Mouse (Mus musculus) hindbrain, embryonic 11.5 days (tissue): ENCODE results near the gene Patj. TPM values are rescaled to one million over a fixed set of nuclear protein-coding genes. Genes with fewer than 3 reads are reported as not detected.

Experiments
- ATAC-seq: fragments of 200-750 bp; cut with Nextera tagmentation; 2 replicates; pipeline ENCODE4 v1.8.0; 2017; ENCODE audit warnings: mild to moderate bottlenecking, moderate TSS enrichment, moderate library complexity; ENCODE audit not compliant: low FRiP score
- DNase-seq: peaks from one replicate; pipeline ENCODE4 v3.0.0-alpha.2; 2015; ENCODE audit warnings: low spot score
- H3K27ac ChIP-seq: fragments of 300-500 bp; sonication (generic); 2 replicates; pipeline ENCODE4 v1.5.1; 2014; ENCODE audit warnings: mild to moderate bottlenecking, low read depth, low read length
- H3K27me3 ChIP-seq: fragments of 300-500 bp; sonication (generic); 2 replicates; pipeline ENCODE4 v1.6.1; 2014; ENCODE audit warnings: mild to moderate bottlenecking, low read length, moderate library complexity, mixed read lengths; ENCODE audit not compliant: control insufficient read depth, insufficient read depth
- H3K36me3 ChIP-seq: fragments of 300-500 bp; sonication (generic); 2 replicates; pipeline ENCODE4 v1.6.1; 2014; ENCODE audit warnings: mild to moderate bottlenecking, low read length, moderate library complexity, mixed read lengths; ENCODE audit not compliant: control insufficient read depth, insufficient read depth
- H3K4me1 ChIP-seq: fragments of 300-500 bp; sonication (generic); replicated peaks from 2 replicates; pipeline ENCODE4 v1.6.1; 2014; ENCODE audit warnings: low read length, mixed read lengths; ENCODE audit not compliant: control insufficient read depth, insufficient read depth
- H3K4me2 ChIP-seq: fragments of 300-500 bp; sonication (generic); replicated peaks from 2 replicates; pipeline ENCODE4 v1.6.1; 2014; ENCODE audit warnings: mild to moderate bottlenecking, low read depth, low read length
- H3K4me3 ChIP-seq: fragments of 300-500 bp; sonication (generic); 2 replicates; pipeline ENCODE4 v1.5.1; 2014; ENCODE audit warnings: low read depth, low read length
- H3K9ac ChIP-seq: fragments of 300-500 bp; sonication (generic); 2 replicates; pipeline ENCODE4 v1.6.1; 2014; ENCODE audit warnings: low read depth, low read length
- H3K9me3 ChIP-seq: fragments of 300-500 bp; sonication (generic); 2 replicates; pipeline ENCODE4 v1.6.1; 2016; ENCODE audit warnings: low read length; ENCODE audit not compliant: control insufficient read depth
- WGBS: fragments of 180-500 bp; shearing (Covaris S2); extraction: QIAGEN DNeasy Blood & Tissue Kit; methylation state at CpG from one replicate; pipeline ENCODE4 v1.1.7; 2014; 5-methylcytosine and 5-hydroxymethylcytosine counted together
- polyA plus RNA-seq: library from polyadenylated mRNA; unstranded; fragments of >200 nt; fragmentation: Nextera tagmentation; extraction: Ambion mirVana; gene quantifications from 2 replicates; pipeline ENCODE4 v1.2.1, GENCODE M21; 2014

Gene Patj
- polyA plus RNA-seq, 1 experiment from 2014 or later = 9.7 TPM

DNA sequence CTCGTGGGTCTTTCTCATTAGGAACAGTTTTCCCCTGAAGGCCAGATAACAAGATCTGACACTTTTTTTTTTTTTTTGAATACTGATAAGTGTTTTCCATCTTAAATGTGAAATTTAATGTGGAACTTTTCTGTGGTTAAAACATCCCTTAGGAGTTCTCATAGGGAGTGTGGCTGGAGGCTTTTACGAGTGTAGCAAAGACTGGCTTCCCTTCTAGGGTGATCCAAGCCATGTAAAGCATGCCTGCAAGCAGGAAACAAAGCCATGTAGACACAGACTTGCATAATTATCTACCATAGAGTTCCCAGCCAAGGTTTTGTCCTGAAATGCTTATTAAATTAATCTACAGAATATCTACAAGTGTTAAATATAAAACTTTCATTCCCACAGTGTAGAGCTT lies 263.4 kb downstream of the Patj start:
- H3K27me3 ChIP-seq = no peaks in the 10 kb centered on the region
- no peaks in the 10 kb centered on the region for H3K36me3 ChIP-seq
- no peak overlapping the region for H3K4me3 ChIP-seq
- H3K4me2 ChIP-seq = no peak overlapping the region
- ATAC-seq (no peak), DNase-seq (no peak)
- H3K9me3 ChIP-seq = no peaks in the 10 kb centered on the region; the same call in 1 of the 2 replicates
- no peaks in the 10 kb centered on the region for H3K4me1 ChIP-seq
- 83% methylated on average over 2 of the region's 2 CpGs for WGBS
- no peak overlapping the region for H3K27ac ChIP-seq
- H3K9ac ChIP-seq = no peak overlapping the region

DNA sequence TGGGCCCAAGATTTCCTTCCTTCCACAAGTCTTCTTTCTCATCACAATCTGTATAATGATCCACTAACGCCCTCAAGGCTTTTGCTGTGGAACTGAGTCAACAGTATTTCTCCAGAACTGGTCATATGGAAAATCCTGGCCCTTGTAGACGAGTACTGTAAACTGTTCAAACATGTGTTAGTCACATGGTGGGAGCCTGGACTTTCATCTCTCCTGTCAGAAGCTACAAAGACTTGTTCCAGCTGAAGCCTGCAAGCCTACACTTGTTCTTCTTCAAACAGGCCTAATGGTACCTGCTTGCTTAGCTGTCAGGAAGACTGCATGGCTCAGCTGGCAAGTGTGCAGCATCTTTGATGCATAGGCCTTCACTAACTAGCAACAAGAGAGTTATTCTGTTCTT lies 264.9 kb downstream of the Patj start:
- no peaks in the 10 kb centered on the region for H3K27me3 ChIP-seq
- no peaks in the 10 kb centered on the region for H3K36me3 ChIP-seq
- no peak overlapping the region for H3K9ac ChIP-seq
- no peaks in the 10 kb centered on the region for H3K4me1 ChIP-seq
- no peak overlapping the region for H3K4me2 ChIP-seq
- no peak overlapping the region for H3K4me3 ChIP-seq
- no peak for DNase-seq
- H3K9me3 ChIP-seq = no peaks in the 10 kb centered on the region; the same call in 1 of the 2 replicates
- H3K27ac ChIP-seq = no peak overlapping the region
- ATAC-seq = no peak
- WGBS = 69% methylated on average over 2 of the region's 2 CpGs

DNA sequence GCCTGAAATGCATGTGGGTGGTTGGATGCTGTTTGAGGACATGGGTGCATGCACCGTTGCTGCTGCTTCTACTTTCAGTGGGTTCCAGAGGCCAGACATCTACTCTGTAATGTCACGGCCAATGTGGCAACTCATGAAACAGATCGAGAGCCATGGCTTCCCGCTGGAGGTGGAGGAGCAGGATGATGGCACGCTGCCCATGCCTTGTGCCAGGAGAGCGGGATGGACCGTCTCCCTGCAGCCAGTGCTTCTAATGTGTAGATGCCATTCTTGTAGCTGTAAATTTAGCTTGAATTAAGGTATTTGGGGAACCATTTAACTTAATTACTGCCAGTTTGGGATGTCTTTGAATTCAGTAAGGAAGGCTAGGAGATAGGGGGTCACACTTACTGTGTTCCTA lies 270.3 kb downstream of the Patj start:
- no peak for DNase-seq
- WGBS = 93% methylated on average over 7 of the region's 7 CpGs
- H3K4me1 ChIP-seq = no peaks in the 10 kb centered on the region
- ATAC-seq = no peak
- H3K36me3 ChIP-seq = no peaks in the 10 kb centered on the region
- H3K27me3 ChIP-seq = no peaks in the 10 kb centered on the region
- H3K4me3 ChIP-seq = no peak overlapping the region
- no peak overlapping the region for H3K4me2 ChIP-seq
- H3K9me3 ChIP-seq = no peaks in the 10 kb centered on the region; the same call in 1 of the 2 replicates
- no peak overlapping the region for H3K9ac ChIP-seq
- H3K27ac ChIP-seq = no peak overlapping the region

DNA sequence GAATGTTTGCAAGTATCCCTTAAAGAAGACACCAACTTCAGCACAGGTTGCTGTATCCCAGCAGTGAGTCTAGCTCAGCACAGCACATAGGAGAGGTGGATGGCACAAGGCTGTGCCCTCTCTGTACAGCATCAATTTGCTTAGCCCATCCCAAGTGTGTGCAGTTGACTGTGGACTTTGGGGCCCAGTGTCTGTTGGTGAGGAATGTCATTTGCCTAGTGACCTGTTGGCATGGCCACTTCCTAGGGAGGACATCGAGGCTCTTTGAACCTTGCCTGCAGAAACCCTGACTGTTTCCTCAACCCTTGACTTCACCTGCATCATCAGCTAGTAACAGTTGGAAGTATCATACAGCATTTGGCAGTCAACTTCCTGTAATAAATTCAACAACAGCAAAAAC lies 270.9 kb downstream of the Patj start:
- 93% methylated on average over 1 of the region's 1 CpGs for WGBS
- DNase-seq (no peak), ATAC-seq (no peak)
- Histone ChIP-seq H3K4me3 (no peak overlapping the region), H3K27ac (no peak overlapping the region), H3K27me3 (no peaks in the 10 kb centered on the region), H3K4me1 (no peaks in the 10 kb centered on the region), H3K4me2 (no peak overlapping the region), H3K9ac (no peak overlapping the region), H3K36me3 (no peaks in the 10 kb centered on the region), H3K9me3 (no peaks in the 10 kb centered on the region; the same call in 1 of the 2 replicates)

DNA sequence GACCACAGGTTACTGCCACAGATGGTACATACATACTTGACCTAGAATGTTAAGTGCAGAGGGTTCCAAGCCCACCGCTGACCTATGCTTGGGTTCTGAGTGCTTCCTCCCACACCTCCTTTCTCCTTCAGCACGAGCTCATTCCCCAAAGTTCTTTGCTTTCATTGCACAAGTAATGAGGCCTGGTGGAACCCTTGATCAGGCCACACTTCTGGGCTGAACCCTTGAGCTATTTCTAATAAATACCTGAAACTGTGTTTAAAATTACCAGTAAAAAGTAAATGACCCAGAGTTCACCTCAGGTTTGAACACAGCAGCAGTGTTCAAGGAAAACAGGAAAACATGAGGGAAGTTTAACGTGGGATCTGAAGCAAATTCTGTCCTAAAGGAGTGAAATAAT lies 271.4 kb downstream of the Patj start:
- Histone ChIP-seq H3K9me3 (no peaks in the 10 kb centered on the region; the same call in 1 of the 2 replicates), H3K27ac (no peak overlapping the region), H3K4me2 (no peak overlapping the region), H3K36me3 (no peaks in the 10 kb centered on the region), H3K4me3 (no peak overlapping the region), H3K9ac (no peak overlapping the region), H3K4me1 (no peaks in the 10 kb centered on the region), H3K27me3 (no peaks in the 10 kb centered on the region)
- DNase-seq (no peak), ATAC-seq (no peak)
- 87% methylated on average over 3 of the region's 3 CpGs for WGBS

DNA sequence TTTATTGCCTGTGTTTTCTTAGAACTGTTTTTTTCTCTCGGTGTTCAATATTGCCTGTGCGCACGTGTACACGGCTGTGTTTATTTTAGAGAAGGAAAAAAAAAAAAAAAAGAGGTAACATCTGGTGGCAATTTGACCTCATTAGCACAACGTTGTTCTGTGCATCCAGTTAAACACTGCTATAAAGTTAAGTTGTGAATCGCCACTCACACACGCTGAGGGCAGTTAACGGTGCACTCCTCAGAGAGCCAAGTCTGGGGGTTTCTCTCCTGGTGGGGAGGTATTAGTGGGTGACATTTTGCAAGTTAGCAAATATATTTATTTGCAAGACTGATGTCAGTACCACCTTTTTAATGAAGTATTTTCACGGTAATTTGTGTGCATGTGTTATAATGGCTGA lies 281.9 kb downstream of the Patj start:
- Histone ChIP-seq H3K9ac (no peak overlapping the region), H3K9me3 (no peaks in the 10 kb centered on the region), H3K4me3 (no peak overlapping the region), H3K27me3 (no peaks in the 10 kb centered on the region), H3K4me1 (no peaks in the 10 kb centered on the region), H3K27ac (no peak overlapping the region), H3K4me2 (no peak overlapping the region), H3K36me3 (no peaks in the 10 kb centered on the region)
- no peak for DNase-seq
- WGBS = 60% methylated on average over 9 of the region's 9 CpGs
- ATAC-seq = no peak

DNA sequence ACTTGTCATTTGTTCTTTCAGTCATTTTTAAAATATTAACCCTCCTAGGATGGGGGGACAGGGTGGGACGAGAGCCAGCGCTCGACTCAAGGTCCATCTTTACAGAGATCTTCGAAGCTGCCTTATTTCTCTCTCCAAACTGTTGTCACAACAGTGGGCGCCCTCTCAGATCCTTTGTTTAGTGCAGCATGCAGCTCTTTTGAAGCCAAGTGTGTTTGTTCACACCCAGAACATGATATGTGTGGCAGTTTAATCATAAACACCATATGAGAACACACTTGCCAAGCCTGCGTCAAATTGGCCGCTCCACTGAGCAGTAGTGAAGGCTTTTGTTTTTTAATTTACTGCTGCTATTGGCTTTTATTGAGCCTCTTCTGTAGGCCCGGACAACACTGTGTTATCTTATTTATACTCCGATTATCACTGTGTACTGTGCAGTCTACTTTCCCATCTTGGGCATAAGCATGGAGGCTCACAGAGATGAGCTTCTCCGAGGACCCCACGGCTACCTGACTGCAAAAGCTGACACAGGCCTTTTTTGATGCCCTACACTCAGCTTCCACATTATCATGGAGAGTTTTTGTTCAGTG lies 291.2 kb downstream of the Patj start:
- H3K9ac ChIP-seq = no peak overlapping the region
- H3K4me3 ChIP-seq = no peak overlapping the region
- ATAC-seq (no peak), DNase-seq (no peak)
- no peak overlapping the region for H3K4me2 ChIP-seq
- H3K9me3 ChIP-seq = no peaks in the 10 kb centered on the region
- no peaks in the 10 kb centered on the region; the same call in 1 of the 2 replicates for H3K27me3 ChIP-seq
- WGBS = 89% methylated on average over 11 of the region's 11 CpGs
- no peak overlapping the region for H3K27ac ChIP-seq
- H3K36me3 ChIP-seq = no peaks in the 10 kb centered on the region
- H3K4me1 ChIP-seq = no peaks in the 10 kb centered on the region

DNA sequence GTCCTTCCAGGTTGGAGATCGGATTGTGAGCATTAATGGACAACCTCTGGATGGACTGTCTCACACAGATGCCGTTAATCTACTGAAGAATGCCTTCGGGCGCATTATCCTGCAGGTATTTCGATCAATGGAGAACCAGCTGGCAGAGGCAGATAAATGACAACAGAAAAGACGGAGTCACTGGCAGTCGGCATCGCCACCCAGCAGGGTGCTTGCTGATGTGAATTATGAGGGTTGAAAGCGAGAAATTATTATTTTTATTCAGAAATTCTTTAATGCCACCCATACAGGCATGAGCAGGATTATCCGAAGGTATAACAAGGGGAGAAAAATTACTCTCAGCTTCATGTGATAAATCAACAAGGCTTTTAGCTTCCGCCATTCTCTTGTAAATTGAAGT lies 292.5 kb downstream of the Patj start:
- Histone ChIP-seq H3K4me1 (no peaks in the 10 kb centered on the region), H3K36me3 (no peaks in the 10 kb centered on the region), H3K27ac (0 out of 2 replicates have a peak overlapping the region, but pooled peaks have one; percentile 37), H3K4me3 (no peak overlapping the region), H3K27me3 (no peaks in the 10 kb centered on the region; the same call in 1 of the 2 replicates), H3K9ac (no peak overlapping the region), H3K4me2 (no peak overlapping the region), H3K9me3 (no peaks in the 10 kb centered on the region)
- ATAC-seq (no peak), DNase-seq (no peak)
- 63% methylated on average over 11 of the region's 11 CpGs for WGBS

DNA sequence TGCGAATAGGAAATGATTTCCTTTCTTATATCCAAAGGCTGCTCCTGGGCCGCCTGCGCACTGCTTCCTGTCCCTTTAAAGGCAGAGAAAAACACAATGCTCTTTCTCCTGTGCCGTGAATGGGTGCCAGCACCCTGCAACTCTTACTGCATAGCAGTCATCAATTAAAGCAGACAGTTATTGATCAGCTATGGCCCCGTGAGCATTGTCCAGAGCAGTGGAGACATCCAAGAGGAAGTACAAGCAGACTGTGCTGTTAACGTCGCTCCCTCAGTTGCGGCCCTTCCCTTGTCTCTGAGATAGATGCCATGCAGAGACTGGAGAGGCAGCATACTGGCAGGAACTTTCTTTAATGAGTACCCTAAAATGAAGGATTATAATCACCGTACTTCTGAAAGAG lies 292.9 kb downstream of the Patj start:
- WGBS = 58% methylated on average over 9 of the region's 9 CpGs
- no peaks in the 10 kb centered on the region for H3K4me1 ChIP-seq
- H3K27ac ChIP-seq = 0 out of 2 replicates have a peak overlapping the region, but pooled peaks have one; percentile 37
- H3K9me3 ChIP-seq = no peaks in the 10 kb centered on the region
- H3K27me3 ChIP-seq = no peaks in the 10 kb centered on the region; the same call in 1 of the 2 replicates
- H3K9ac ChIP-seq = no peak overlapping the region
- ATAC-seq = peak; percentile 49; the same call in 1 of the 2 replicates
- H3K4me3 ChIP-seq = no peak overlapping the region
- no peaks in the 10 kb centered on the region for H3K36me3 ChIP-seq
- H3K4me2 ChIP-seq = no peak overlapping the region
- peak; percentile 13 for DNase-seq
